Mouse (Mus musculus) midbrain, embryonic 16.5 days (tissue): Measurements from ENCODE around the gene S100a8. TPM values are rescaled to one million over a fixed set of nuclear protein-coding genes. Genes with fewer than 3 reads are reported as not detected.

Experiments
- ATAC-seq: fragments of 200-750 bp; cut with Nextera tagmentation; 2 replicates; pipeline ENCODE4 v1.8.0; 2017; ENCODE audit warnings: moderate TSS enrichment
- H3K27ac ChIP-seq: fragments of 300-500 bp; sonication (generic); 2 replicates; pipeline ENCODE4 v1.5.1; 2014; ENCODE audit warnings: mild to moderate bottlenecking, low read length, mixed read lengths
- H3K27me3 ChIP-seq: fragments of 300-500 bp; sonication (generic); 2 replicates; pipeline ENCODE4 v1.6.1; 2014; ENCODE audit warnings: low read depth, low read length, mixed read lengths; ENCODE audit not compliant: control insufficient read depth, insufficient read depth
- H3K36me3 ChIP-seq: fragments of 300-500 bp; sonication (generic); 2 replicates; pipeline ENCODE4 v1.6.1; 2014; ENCODE audit warnings: mild to moderate bottlenecking, low read length, moderate library complexity, mixed read lengths; ENCODE audit not compliant: control insufficient read depth, insufficient read depth
- H3K4me1 ChIP-seq: fragments of 300-500 bp; sonication (generic); 2 replicates; pipeline ENCODE4 v1.6.1; 2014; ENCODE audit warnings: mild to moderate bottlenecking, low read length, mixed read lengths; ENCODE audit not compliant: control insufficient read depth, insufficient read depth
- H3K4me2 ChIP-seq: fragments of 300-500 bp; sonication (generic); 2 replicates; pipeline ENCODE4 v1.6.1; 2014; ENCODE audit warnings: mild to moderate bottlenecking, low read length, mixed read lengths
- H3K4me3 ChIP-seq: fragments of 300-500 bp; sonication (generic); 2 replicates; pipeline ENCODE4 v1.5.1; 2014; ENCODE audit warnings: low read depth, mild to moderate bottlenecking, low read length, moderate library complexity, mixed read lengths
- H3K9ac ChIP-seq: fragments of 300-500 bp; sonication (generic); 2 replicates; pipeline ENCODE4 v1.6.1; 2014; ENCODE audit warnings: low read depth, low read length, mixed read lengths
- H3K9me3 ChIP-seq: fragments of 300-500 bp; sonication (generic); replicated peaks from 2 replicates; pipeline ENCODE4 v1.6.1; 2014; ENCODE audit warnings: mild to moderate bottlenecking, low read length, mixed read lengths; ENCODE audit not compliant: control insufficient read depth, poor library complexity, severe bottlenecking
- WGBS: fragments of 180-500 bp; shearing (Covaris S2); extraction: QIAGEN DNeasy Blood & Tissue Kit; methylation state at CpG from one replicate; pipeline ENCODE4 v1.1.7; 2014; 5-methylcytosine and 5-hydroxymethylcytosine counted together
- polyA plus RNA-seq: library from polyadenylated mRNA; unstranded; fragments of >200 nt; fragmentation: Nextera tagmentation; extraction: Ambion mirVana; gene quantifications from 2 replicates; pipeline ENCODE4 v1.2.1, GENCODE M21; 2015

S100a8 gene
- polyA plus RNA-seq, 1 experiment from 2014 or later = 5.6 TPM

GRCm38 (mm10) chr3:90657405-90657804 lies 11.4 kb upstream of the S100a8 start:
- no peak for ATAC-seq
- 79% methylated on average over 4 of the region's 4 CpGs for WGBS
- Histone ChIP-seq H3K27ac (no peak overlapping the region), H3K4me2 (no peak overlapping the region), H3K4me3 (no peak overlapping the region), H3K9ac (no peak overlapping the region), H3K36me3 (no peaks in the 10 kb centered on the region), H3K27me3 (no peaks in the 10 kb centered on the region), H3K9me3 (no peaks in the 10 kb centered on the region), H3K4me1 (no peaks in the 10 kb centered on the region)

- Histone ChIP-seq H3K4me1 (no peaks in the 10 kb centered on the region), H3K4me2 (no peak overlapping the region), H3K36me3 (no peaks in the 10 kb centered on the region), H3K9me3 (no peaks in the 10 kb centered on the region), H3K27me3 (no peaks in the 10 kb centered on the region), H3K9ac (no peak overlapping the region), H3K27ac (no peak overlapping the region), H3K4me3 (no peak overlapping the region)
- ATAC-seq = no peak
Observed at GRCm38 (mm10) chr3:90659364-90660044, 9.3 kb upstream of the S100a8 start.

GRCm38 (mm10) chr3:90664219-90664618 lies 4.6 kb upstream of the S100a8 start:
- H3K36me3 ChIP-seq = no peaks in the 10 kb centered on the region
- no peaks in the 10 kb centered on the region for H3K4me1 ChIP-seq
- 86% methylated on average over 2 of the region's 2 CpGs for WGBS
- no peak overlapping the region for H3K4me3 ChIP-seq
- ATAC-seq = no peak
- H3K9me3 ChIP-seq = no peaks in the 10 kb centered on the region
- H3K27me3 ChIP-seq = no peaks in the 10 kb centered on the region
- H3K27ac ChIP-seq = no peak overlapping the region
- H3K9ac ChIP-seq = no peak overlapping the region
- no peak overlapping the region for H3K4me2 ChIP-seq

GRCm38 (mm10) chr3:90678656-90679055 lies 9.9 kb downstream of the S100a8 start:
- no peaks in the 10 kb centered on the region for H3K4me1 ChIP-seq
- ATAC-seq = no peak
- no peak overlapping the region for H3K9ac ChIP-seq
- no peak overlapping the region for H3K4me3 ChIP-seq
- H3K4me2 ChIP-seq = no peak overlapping the region
- H3K27ac ChIP-seq = no peak overlapping the region
- 60% methylated on average over 3 of the region's 3 CpGs for WGBS
- H3K27me3 ChIP-seq = no peaks in the 10 kb centered on the region
- no peaks in the 10 kb centered on the region for H3K36me3 ChIP-seq
- no peaks in the 10 kb centered on the region for H3K9me3 ChIP-seq

GRCm38 (mm10) chr3:90683929-90684328 lies 15.2 kb downstream of the S100a8 start:
- Histone ChIP-seq H3K9me3 (no peaks in the 10 kb centered on the region), H3K27ac (no peak overlapping the region), H3K27me3 (no peaks in the 10 kb centered on the region), H3K4me1 (no peaks in the 10 kb centered on the region), H3K4me2 (no peak overlapping the region), H3K9ac (no peak overlapping the region), H3K36me3 (no peaks in the 10 kb centered on the region), H3K4me3 (no peak overlapping the region)
- 88% methylated on average over 3 of the region's 3 CpGs for WGBS
- ATAC-seq = no peak

GRCm38 (mm10) chr3:90686835-90687234 lies 18.1 kb downstream of the S100a8 start:
- H3K4me3 ChIP-seq = no peak overlapping the region
- H3K36me3 ChIP-seq = no peaks in the 10 kb centered on the region
- H3K4me1 ChIP-seq = no peaks in the 10 kb centered on the region
- H3K4me2 ChIP-seq = no peak overlapping the region
- no peaks in the 10 kb centered on the region for H3K27me3 ChIP-seq
- no peak overlapping the region for H3K27ac ChIP-seq
- no peak for ATAC-seq
- no peaks in the 10 kb centered on the region for H3K9me3 ChIP-seq
- WGBS = 92% methylated on average over 2 of the region's 2 CpGs
- no peak overlapping the region for H3K9ac ChIP-seq

GRCm38 (mm10) chr3:90693496-90693895 lies 24.7 kb downstream of the S100a8 start:
- no peak overlapping the region for H3K4me2 ChIP-seq
- no peak for ATAC-seq
- no peaks in the 10 kb centered on the region for H3K36me3 ChIP-seq
- WGBS = 78% methylated on average over 2 of the region's 2 CpGs
- no peaks in the 10 kb centered on the region for H3K27me3 ChIP-seq
- H3K4me1 ChIP-seq = no peaks in the 10 kb centered on the region
- no peak overlapping the region for H3K9ac ChIP-seq
- H3K4me3 ChIP-seq = no peak overlapping the region
- no peak overlapping the region for H3K27ac ChIP-seq
- no peaks in the 10 kb centered on the region for H3K9me3 ChIP-seq

- no peak within 1 kb of the TSS for H3K27ac ChIP-seq
- no peaks in the 10 kb centered on the region for H3K4me1 ChIP-seq
- no peaks in the 10 kb centered on the region for H3K9me3 ChIP-seq
- ATAC-seq = no peak
- no peak within 1 kb of the TSS for H3K4me2 ChIP-seq
- WGBS = 63% methylated on average over 3 of the region's 3 CpGs
- H3K9ac ChIP-seq = no peak within 1 kb of the TSS
- no peak within 1 kb of the TSS for H3K4me3 ChIP-seq
- H3K27me3 ChIP-seq = no peaks in the 10 kb centered on the region
- H3K36me3 ChIP-seq = no peaks in the 10 kb centered on the region
Observed at GRCm38 (mm10) chr3:90695613-90696012, 26.8 kb downstream of the S100a8 start, which contains the start of gene S100a9. TSS of gene S100a9 (minus strand) at chr3:90695721.

GRCm38 (mm10) chr3:90702244-90702643 lies 33.5 kb downstream of the S100a8 start:
- no peaks in the 10 kb centered on the region for H3K36me3 ChIP-seq
- 87% methylated on average over 2 of the region's 2 CpGs for WGBS
- no peaks in the 10 kb centered on the region for H3K4me1 ChIP-seq
- no peak overlapping the region for H3K4me2 ChIP-seq
- ATAC-seq = no peak
- no peaks in the 10 kb centered on the region for H3K9me3 ChIP-seq
- H3K27me3 ChIP-seq = no peaks in the 10 kb centered on the region
- no peak overlapping the region for H3K27ac ChIP-seq
- H3K9ac ChIP-seq = no peak overlapping the region
- no peak overlapping the region for H3K4me3 ChIP-seq
